ENCODE assay signal across 8 mouse cellular contexts in genomic region chr10:127059174-127059967, GRCm38 (mm10). TPM values are rescaled to one million over a fixed set of nuclear protein-coding genes. Genes with fewer than 3 reads are reported as not detected.
DNase-seq lines count a peak whose midpoint lies in the region; ATAC-seq and TF ChIP-seq lines count a peak whose summit lies in the region.

No protein-coding gene starts in this region.

- H3K4me3 ChIP-seq in kidney, embryonic 14.5 days (ENCODE audit: low read length), result peak overlapping the region; percentile 83
- H3K4me3 ChIP-seq in MEL (ENCODE audit: control insufficient read depth in 1 of 2, insufficient read depth in 1 of 2, low read depth in 2 of 2, low read length in 2 of 2), result peak overlapping the region; percentile 35 to 63
- H3K4me3 ChIP-seq in embryonic facial prominence, embryonic 13.5 days, result peak overlapping the region; percentile 87
- H3K4me3 ChIP-seq in kidney, postnatal 0 days (replicated peaks; ENCODE audit: low read depth, low read length), result peak overlapping the region; percentile 84
- peak overlapping the region; percentile 83 for H3K4me3 ChIP-seq in neural tube, embryonic 15.5 days (replicated peaks)

- ATAC-seq in kidney, embryonic 14.5 days (ENCODE audit: low FRiP score, low TSS enrichment), result no peak
- no peak for ATAC-seq in embryonic facial prominence, embryonic 13.5 days (ENCODE audit: insufficient number of reproducible peaks, insufficient read depth, low FRiP score, low TSS enrichment, low read depth)
- no peak for ATAC-seq in kidney, postnatal 0 days (replicated peaks; ENCODE audit: low FRiP score, low read depth)
- no peak for ATAC-seq in neural tube, embryonic 15.5 days (ENCODE audit: low FRiP score)

- H3K9me3 ChIP-seq in kidney, embryonic 14.5 days (ENCODE audit: control insufficient read depth, low read length), result no peaks in the 10 kb centered on the region
- no peaks in the 10 kb centered on the region for H3K9me3 ChIP-seq in MEL (replicated peaks; ENCODE audit: insufficient read depth, low read length)
- H3K9me3 ChIP-seq in embryonic facial prominence, embryonic 13.5 days, result no peaks in the 10 kb centered on the region
- no peaks in the 10 kb centered on the region for H3K9me3 ChIP-seq in kidney, postnatal 0 days (replicated peaks; ENCODE audit: low read length)
- H3K9me3 ChIP-seq in neural tube, embryonic 15.5 days (replicated peaks), result no peaks in the 10 kb centered on the region

- 1% methylated on average over 32 of the region's 92 CpGs for WGBS in kidney, embryonic 14.5 days
- WGBS in embryonic facial prominence, embryonic 13.5 days, result 0% methylated on average over 46 of the region's 92 CpGs
- under 1% methylated on average over 69 of the region's 92 CpGs for WGBS in kidney, postnatal 0 days
- under 1% methylated on average over 63 of the region's 92 CpGs for WGBS in neural tube, embryonic 15.5 days

- no peak for TF ChIP-seq EP300 in MEL (IDR thresholded peaks at IDR 0.05; ENCODE audit: low read depth in 1 of 2, low read length in 2 of 2)

- peaks cover 8% of the 10 kb centered on the region for H3K27me3 ChIP-seq in kidney, embryonic 14.5 days (ENCODE audit: control insufficient read depth, insufficient read depth, low read length)
- H3K27me3 ChIP-seq in MEL (ENCODE audit: control insufficient read depth in 1 of 2, insufficient read depth in 2 of 2, low read length in 2 of 2), result no peaks in the 10 kb centered on the region
- H3K27me3 ChIP-seq in embryonic facial prominence, embryonic 13.5 days, result peaks cover 31% of the 10 kb centered on the region
- H3K27me3 ChIP-seq in kidney, postnatal 0 days (ENCODE audit: insufficient read depth, low read length), result no peaks in the 10 kb centered on the region
- H3K27me3 ChIP-seq in neural tube, embryonic 15.5 days (replicated peaks), result no peaks in the 10 kb centered on the region

- TF ChIP-seq POLR2A in MEL (IDR thresholded peaks at IDR 0.05; ENCODE audit: control insufficient read depth in 1 of 2, insufficient read depth in 1 of 2, low read depth in 1 of 2, low read length in 2 of 2, poor library complexity in 1 of 2), result no peak

- H3K79me2 ChIP-seq in MEL (ENCODE audit: control insufficient read depth, insufficient read depth, low read length, poor library complexity), result peaks cover 10% of the 10 kb centered on the region

- 0 out of 2 replicates have a peak overlapping the region, but pooled peaks have one; percentile 24 for H3K27ac ChIP-seq in kidney, embryonic 14.5 days (ENCODE audit: low read depth, low read length)
- H3K27ac ChIP-seq in MEL (ENCODE audit: control insufficient read depth, low read depth, low read length), result no peak overlapping the region
- H3K27ac ChIP-seq in embryonic facial prominence, embryonic 13.5 days, result peak overlapping the region; percentile 57
- peak overlapping the region; percentile 66 for H3K27ac ChIP-seq in kidney, postnatal 0 days
- peak overlapping the region; percentile 96 for H3K27ac ChIP-seq in neural tube, embryonic 15.5 days (replicated peaks)

- peaks cover 16% of the 10 kb centered on the region; the same call in 1 of the 2 replicates for H3K36me3 ChIP-seq in kidney, embryonic 14.5 days (ENCODE audit: control insufficient read depth, insufficient read depth, low read length)
- peaks cover 0 to 6% of the 10 kb centered on the region in 2 experiments; a peak in 2 of 4 replicates for H3K36me3 ChIP-seq in MEL (ENCODE audit: control insufficient read depth in 1 of 2, insufficient read depth in 2 of 2, low read length in 2 of 2)
- H3K36me3 ChIP-seq in embryonic facial prominence, embryonic 13.5 days, result peaks cover 27% of the 10 kb centered on the region
- peaks cover 17% of the 10 kb centered on the region; the same call in 1 of the 2 replicates for H3K36me3 ChIP-seq in kidney, postnatal 0 days (ENCODE audit: insufficient read depth, low read length)
- H3K36me3 ChIP-seq in neural tube, embryonic 15.5 days, result peaks cover 36% of the 10 kb centered on the region

- TF ChIP-seq RAD21 in MEL (IDR thresholded peaks at IDR 0.05; ENCODE audit: low read depth, low read length), result no peak

- peaks cover 21% of the 10 kb centered on the region for H3K4me1 ChIP-seq in kidney, embryonic 14.5 days (ENCODE audit: control insufficient read depth, insufficient read depth, low read length)
- peaks cover 3 to 10% of the 10 kb centered on the region in 2 experiments; a peak in 2 of 4 replicates for H3K4me1 ChIP-seq in MEL (ENCODE audit: control insufficient read depth in 1 of 2, insufficient read depth in 2 of 2, low read length in 2 of 2)
- peaks cover 23% of the 10 kb centered on the region for H3K4me1 ChIP-seq in embryonic facial prominence, embryonic 13.5 days
- H3K4me1 ChIP-seq in kidney, postnatal 0 days (replicated peaks; ENCODE audit: insufficient read depth, low read length), result peaks cover under 1% of the 10 kb centered on the region; the same call in 1 of the 2 replicates
- peaks cover 58% of the 10 kb centered on the region for H3K4me1 ChIP-seq in neural tube, embryonic 15.5 days

- intact Hi-C loops in gastrocnemius, postnatal 14 days (cut with DNase I; ENCODE audit: low total_unique reads), result no loop called here

- no peak for TF ChIP-seq CTCF in MEL (IDR thresholded peaks at IDR 0.05 in 2 of 3, conservative IDR thresholded peaks at IDR 0.05 in 1 of 3; ENCODE audit: control insufficient read depth in 1 of 3, insufficient read depth in 1 of 3, low read depth in 2 of 3, low read length in 3 of 3, poor library complexity in 1 of 3, severe bottlenecking in 1 of 3)
- TF ChIP-seq CTCF in kidney, postnatal 0 days (IDR thresholded peaks at IDR 0.05; ENCODE audit: low read depth), result no peak

- DNase-seq in kidney, adult 11 months, result no peak
- no peak for DNase-seq in MEL (ENCODE audit: low read depth, low spot score)
- no peak for DNase-seq in kidney, postnatal 0 days (ENCODE audit: low spot score)
- DNase-seq in gastrocnemius, postnatal 4 days (ENCODE audit: low spot score in 2 of 2), result no peak
- no peak for DNase-seq in gastrocnemius, postnatal 14 days

- peak overlapping the region; percentile 97 for H3K4me2 ChIP-seq in kidney, embryonic 14.5 days (replicated peaks; ENCODE audit: low read depth, low read length)
- H3K4me2 ChIP-seq in embryonic facial prominence, embryonic 13.5 days, result peak overlapping the region; percentile 94
- peak overlapping the region; percentile 99 for H3K4me2 ChIP-seq in kidney, postnatal 0 days (ENCODE audit: low read length)
- peak overlapping the region; percentile 81 for H3K4me2 ChIP-seq in neural tube, embryonic 15.5 days

- peak overlapping the region; percentile 83 for H3K9ac ChIP-seq in kidney, embryonic 14.5 days (ENCODE audit: low read depth, low read length)
- H3K9ac ChIP-seq in MEL (ENCODE audit: control insufficient read depth, low read depth, low read length, poor library complexity, severe bottlenecking), result peak overlapping the region; percentile 61
- H3K9ac ChIP-seq in embryonic facial prominence, embryonic 13.5 days, result peak overlapping the region; percentile 88
- H3K9ac ChIP-seq in kidney, postnatal 0 days (ENCODE audit: low read depth, low read length), result peak overlapping the region; percentile 85
- peak overlapping the region; percentile 96 for H3K9ac ChIP-seq in neural tube, embryonic 15.5 days (replicated peaks)

RNA-seq across cellular contexts. Expression of gene March9, which starts 0.6 kb away (rescaled TPM):
- polyA plus RNA-seq in kidney, embryonic 14.5 days (2014; fragmentation: Nextera tagmentation; extraction: Ambion mirVana), result 1.5 and 2.6 TPM in 2 replicates
- total RNA-seq in MEL (2012; rRNA removed), result 2.1 and 2.3 TPM in 2 replicates
- 1 to 10 TPM in 1 of 2 experiments, not detected in 1; 5.2 TPM for polyA plus RNA-seq in MEL (2012; ENCODE audit: insufficient read depth in 1 of 2, insufficient read length in 2 of 2, low read depth in 1 of 2, low replicate concordance in 2 of 2, missing spikeins in 1 of 2)
- 1.5 and 1.6 TPM in 2 replicates for polyA plus RNA-seq in embryonic facial prominence, embryonic 13.5 days (2015; fragmentation: Nextera tagmentation; extraction: Ambion mirVana)
- 1.6 and 1.9 TPM in 2 replicates for polyA plus RNA-seq in kidney, postnatal 0 days (2015; fragmentation: Nextera tagmentation; extraction: Ambion mirVana)
- polyA plus RNA-seq in neural tube, embryonic 15.5 days (2015; fragmentation: Nextera tagmentation; extraction: Ambion mirVana), result 5.9 and 7.4 TPM in 2 replicates
- total RNA-seq in gastrocnemius, postnatal 4 days (2021), result 1 to 10 TPM; 1.6 to 1.7 TPM
- total RNA-seq in gastrocnemius, postnatal 14 days (2021), result 1 to 10 TPM in 1 of 2 experiments, under 1 TPM in 1; 0.82 to 1.2 TPM

RNA-seq across cellular contexts. Expression of gene Cdk4, which starts 4.0 kb away (rescaled TPM):
- polyA plus RNA-seq in kidney, embryonic 14.5 days (2014; fragmentation: Nextera tagmentation; extraction: Ambion mirVana), result 2,221 and 2,763 TPM in 2 replicates
- 362 and 443 TPM in 2 replicates for total RNA-seq in MEL (2012; rRNA removed)
- polyA plus RNA-seq in MEL (2012; ENCODE audit: insufficient read depth in 1 of 2, insufficient read length in 2 of 2, low read depth in 1 of 2, low replicate concordance in 2 of 2, missing spikeins in 1 of 2), result 1,000 to 10,000 TPM in 1 of 2 experiments, 100 to 1,000 TPM in 1; 843 to 1,325 TPM
- polyA plus RNA-seq in embryonic facial prominence, embryonic 13.5 days (2015; fragmentation: Nextera tagmentation; extraction: Ambion mirVana), result 1,992 and 2,100 TPM in 2 replicates
- polyA plus RNA-seq in kidney, postnatal 0 days (2015; fragmentation: Nextera tagmentation; extraction: Ambion mirVana), result 1,113 and 1,153 TPM in 2 replicates
- 551 and 796 TPM in 2 replicates for polyA plus RNA-seq in neural tube, embryonic 15.5 days (2015; fragmentation: Nextera tagmentation; extraction: Ambion mirVana)
- total RNA-seq in gastrocnemius, postnatal 4 days (2021), result 100 to 1,000 TPM; 225 to 253 TPM
- 10 to 100 TPM; 62.5 to 84.0 TPM for total RNA-seq in gastrocnemius, postnatal 14 days (2021)

RNA-seq across cellular contexts. Expression of gene Tspan31, which starts 10.7 kb away (rescaled TPM):
- 106 and 153 TPM in 2 replicates for polyA plus RNA-seq in kidney, embryonic 14.5 days (2014; fragmentation: Nextera tagmentation; extraction: Ambion mirVana)
- total RNA-seq in MEL (2012; rRNA removed), result 49.7 and 57.2 TPM in 2 replicates
- polyA plus RNA-seq in MEL (2012; ENCODE audit: insufficient read depth in 1 of 2, insufficient read length in 2 of 2, low read depth in 1 of 2, low replicate concordance in 2 of 2, missing spikeins in 1 of 2), result 10 to 100 TPM in 1 of 2 experiments, not detected in 1; 63.1 TPM
- 176 and 179 TPM in 2 replicates for polyA plus RNA-seq in embryonic facial prominence, embryonic 13.5 days (2015; fragmentation: Nextera tagmentation; extraction: Ambion mirVana)
- polyA plus RNA-seq in kidney, postnatal 0 days (2015; fragmentation: Nextera tagmentation; extraction: Ambion mirVana), result 157 and 171 TPM in 2 replicates
- polyA plus RNA-seq in neural tube, embryonic 15.5 days (2015; fragmentation: Nextera tagmentation; extraction: Ambion mirVana), result 108 and 123 TPM in 2 replicates
- 10 to 100 TPM; 39.5 to 44.3 TPM for total RNA-seq in gastrocnemius, postnatal 4 days (2021)
- 10 to 100 TPM; 26.5 to 31.6 TPM for total RNA-seq in gastrocnemius, postnatal 14 days (2021)

RNA-seq across cellular contexts. Expression of gene Cyp27b1, which starts 11.3 kb away (rescaled TPM):
- 0.36 and 0.41 TPM in 2 replicates for polyA plus RNA-seq in kidney, embryonic 14.5 days (2014; fragmentation: Nextera tagmentation; extraction: Ambion mirVana)
- 0.23 TPM in 2 replicates for total RNA-seq in MEL (2012; rRNA removed)
- under 1 TPM in 1 of 2 experiments, not detected in 1; 0.93 TPM for polyA plus RNA-seq in MEL (2012; ENCODE audit: insufficient read depth in 1 of 2, insufficient read length in 2 of 2, low read depth in 1 of 2, low replicate concordance in 2 of 2, missing spikeins in 1 of 2)
- 0.08 and 0.11 TPM in 2 replicates for polyA plus RNA-seq in embryonic facial prominence, embryonic 13.5 days (2015; fragmentation: Nextera tagmentation; extraction: Ambion mirVana)
- polyA plus RNA-seq in kidney, postnatal 0 days (2015; fragmentation: Nextera tagmentation; extraction: Ambion mirVana), result 38.9 and 58.0 TPM in 2 replicates
- 0.11 and 0.14 TPM in 2 replicates for polyA plus RNA-seq in neural tube, embryonic 15.5 days (2015; fragmentation: Nextera tagmentation; extraction: Ambion mirVana)
- under 1 TPM; 0.78 to 0.86 TPM for total RNA-seq in gastrocnemius, postnatal 4 days (2021)
- total RNA-seq in gastrocnemius, postnatal 14 days (2021), result under 1 TPM; 0.10 to 0.16 TPM

RNA-seq across cellular contexts. Expression of gene Agap2, which starts 15.7 kb away (rescaled TPM):
- polyA plus RNA-seq in kidney, embryonic 14.5 days (2014; fragmentation: Nextera tagmentation; extraction: Ambion mirVana), result 0.07 and 0.61 TPM in 2 replicates
- 0.03 and 0.04 TPM in 2 replicates for total RNA-seq in MEL (2012; rRNA removed)
- polyA plus RNA-seq in MEL (2012; ENCODE audit: insufficient read depth in 1 of 2, insufficient read length in 2 of 2, low read depth in 1 of 2, low replicate concordance in 2 of 2, missing spikeins in 1 of 2), result under 1 TPM in 1 of 2 experiments, not detected in 1; 0.46 TPM
- polyA plus RNA-seq in embryonic facial prominence, embryonic 13.5 days (2015; fragmentation: Nextera tagmentation; extraction: Ambion mirVana), result 0.18 and 0.34 TPM in 2 replicates
- 0.04 and 0.09 TPM in 2 replicates for polyA plus RNA-seq in kidney, postnatal 0 days (2015; fragmentation: Nextera tagmentation; extraction: Ambion mirVana)
- polyA plus RNA-seq in neural tube, embryonic 15.5 days (2015; fragmentation: Nextera tagmentation; extraction: Ambion mirVana), result 4.6 and 5.3 TPM in 2 replicates
- 1 to 10 TPM; 1.7 to 2.6 TPM for total RNA-seq in gastrocnemius, postnatal 4 days (2021)
- total RNA-seq in gastrocnemius, postnatal 14 days (2021), result 1 to 10 TPM; 3.4 to 6.7 TPM
